Mouse (Mus musculus): ENCODE measurements around the gene Cd19.

The Cd19 gene

GRCm38 (mm10) chr7:126383565-126383964 is 31.1 kb downstream of the Cd19 start:
- no peak for DNase-seq (ENCODE audit: low read depth, low spot score)

DNA sequence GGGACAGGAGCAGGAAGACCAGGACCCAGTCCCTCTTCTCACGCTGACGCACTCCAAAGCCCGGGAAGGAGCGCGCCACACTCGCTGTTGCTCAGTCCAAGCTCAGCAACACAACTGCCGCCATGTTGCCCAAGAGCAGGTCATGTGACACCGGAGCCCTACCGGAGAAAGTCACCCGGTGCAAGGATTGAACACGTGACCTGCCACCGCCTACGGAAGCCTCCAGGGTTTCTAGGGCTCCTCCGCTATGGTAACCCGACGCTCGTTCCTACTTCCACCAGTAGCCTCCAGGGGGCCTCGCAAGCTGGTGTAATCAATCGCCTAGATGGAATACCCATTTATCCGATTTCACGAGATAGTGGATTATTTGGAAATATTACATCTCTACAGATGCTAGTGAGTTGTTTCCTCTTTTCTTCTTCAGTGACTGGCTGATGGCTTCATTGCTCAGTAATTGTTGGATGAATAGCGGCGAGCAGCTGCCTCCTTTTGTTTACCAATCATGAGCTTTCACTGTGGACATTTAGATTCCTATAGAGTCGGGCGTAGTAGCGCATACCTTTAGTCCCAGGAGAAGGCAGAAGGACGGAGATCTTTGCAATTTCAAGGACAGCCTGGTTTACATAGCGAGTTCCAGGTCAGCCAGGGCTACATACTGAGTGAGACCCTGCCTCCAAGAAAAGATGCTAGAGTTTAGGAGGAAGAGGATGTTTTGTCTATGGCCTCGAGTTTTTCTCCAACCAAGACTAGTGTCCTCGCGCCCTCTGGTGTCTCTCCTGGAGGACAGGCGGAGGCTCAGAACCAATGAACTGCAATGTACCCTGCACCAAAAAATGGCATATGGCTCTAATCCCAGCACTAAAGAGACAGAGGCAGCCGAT is 37.2 kb downstream of the Cd19 start, which contains the start of gene Spns1:
Spns1 (minus strand) TSS at position 173 of the 881 bp plus-strand sequence.
- peak; percentile 97 for DNase-seq (ENCODE audit: low read depth, low spot score)

- no peak for DNase-seq (ENCODE audit: low read depth, low spot score)
These were observed 37.8 kb downstream of the Cd19 start for GRCm38 (mm10) chr7:126376903-126377277.

GRCm38 (mm10) chr7:126375012-126375411 is 39.7 kb downstream of the Cd19 start:
- DNase-seq (ENCODE audit: low read depth, low spot score), result peak; percentile 41

DNA sequence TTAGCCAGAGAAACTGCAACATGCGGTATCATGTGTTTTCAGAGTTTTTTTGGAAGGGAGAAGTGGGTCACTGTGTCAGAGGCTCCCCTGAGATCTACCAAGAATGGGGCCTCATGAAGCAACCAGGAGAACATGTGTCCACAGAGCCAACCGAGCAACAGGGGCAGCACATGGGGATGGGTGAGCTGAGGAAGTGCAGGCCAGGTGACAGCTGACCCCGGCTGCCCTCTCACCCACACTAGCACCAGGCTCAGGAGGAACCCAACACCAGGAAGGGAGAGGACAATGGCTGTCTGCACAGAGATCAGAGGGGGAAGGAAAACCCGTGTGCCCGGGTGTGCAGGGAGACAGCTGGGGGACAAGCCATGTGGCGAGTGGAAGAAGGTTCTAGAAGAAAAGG is 40.2 kb downstream of the Cd19 start:
- DNase-seq (ENCODE audit: low read depth, low spot score), result no peak

DNA sequence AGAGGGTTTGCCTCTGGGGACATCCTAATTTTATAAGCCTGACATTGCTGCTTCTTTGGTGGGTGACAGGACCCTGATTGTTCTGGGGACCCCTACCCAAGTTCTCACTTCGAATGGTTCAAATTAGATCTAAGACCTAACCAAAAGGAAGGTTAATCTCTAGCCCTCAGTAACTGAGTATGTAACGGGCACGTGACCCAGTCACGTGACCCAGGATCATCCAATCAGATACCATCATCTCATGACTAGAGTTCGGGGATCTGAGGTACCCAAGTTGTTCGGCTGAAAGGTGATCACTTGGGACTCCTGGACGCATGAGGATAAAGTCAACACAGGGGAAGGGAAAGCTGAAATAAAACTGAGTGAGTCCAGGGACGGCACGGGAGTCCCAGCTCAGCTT is 41.7 kb downstream of the Cd19 start:
- no peak for DNase-seq (ENCODE audit: low read depth, low spot score)

DNA sequence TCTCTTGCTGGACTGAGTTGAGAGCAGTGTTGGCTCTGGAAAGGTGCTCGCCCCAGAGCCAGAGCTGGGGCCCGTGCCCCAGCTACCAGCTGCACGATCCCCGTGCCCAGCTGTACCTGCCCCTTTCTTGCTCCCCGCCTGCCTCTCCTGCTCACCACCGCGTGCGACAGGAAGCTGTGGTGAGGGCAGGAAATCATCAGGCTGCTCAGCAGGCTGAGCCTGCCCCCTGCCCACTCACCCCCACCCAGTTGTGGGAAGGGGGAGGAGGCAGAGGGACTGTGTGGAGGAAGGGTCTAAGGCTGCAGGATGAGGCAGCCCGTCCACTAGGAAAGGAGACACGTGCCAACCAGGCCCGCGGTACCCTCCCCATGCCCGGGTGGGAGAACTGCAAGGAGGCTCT is 45.3 kb downstream of the Cd19 start, which contains the start of gene Lat:
Lat (minus strand) TSS at position 178 of the 400 bp plus-strand sequence.
- DNase-seq (ENCODE audit: low read depth, low spot score), result peak; percentile 89

GRCm38 (mm10) chr7:126368367-126368766 is 46.3 kb downstream of the Cd19 start:
- no peak for DNase-seq (ENCODE audit: low read depth, low spot score)

DNA sequence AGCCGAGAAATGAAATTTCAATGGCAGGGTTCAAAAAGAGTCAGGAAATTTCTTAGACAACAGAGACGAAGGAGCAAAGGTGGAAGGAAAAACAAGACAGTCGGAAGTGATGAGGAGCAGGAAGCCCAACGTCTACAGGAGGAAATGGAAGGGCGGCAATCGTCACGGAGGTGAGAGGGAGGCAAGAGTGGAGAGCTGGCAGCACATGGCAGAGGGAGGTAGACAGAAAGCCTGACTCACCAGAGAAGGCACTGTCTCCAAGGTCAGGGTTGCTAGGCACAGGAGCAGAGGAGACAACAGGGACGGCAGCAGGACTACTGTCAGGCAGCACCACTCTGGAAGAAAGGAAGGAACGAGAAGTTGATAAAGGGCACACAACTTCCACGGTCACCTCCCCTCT is 47.1 kb downstream of the Cd19 start:
- DNase-seq (ENCODE audit: low read depth, low spot score), result peak; percentile 73

- DNase-seq (ENCODE audit: low read depth, low spot score), result no peak
These were observed 51.7 kb downstream of the Cd19 start for GRCm38 (mm10) chr7:126363038-126363437.

GRCm38 (mm10) chr7:126359049-126359448 is 55.6 kb downstream of the Cd19 start:
- DNase-seq (ENCODE audit: low read depth, low spot score), result no peak

Measured in CD4-positive, CD25-positive, alpha-beta regulatory T cell, adult 2 months (primary cell).